Mouse (Mus musculus): ENCODE data around the gene Rhox10. TPM values are rescaled to one million over a fixed set of nuclear protein-coding genes. Genes with fewer than 3 reads are reported as not detected.

Rhox10 gene
- polyA plus RNA-seq (2012; rRNA removed; ENCODE audit: low replicate concordance): not detected in 2 replicates

DNA sequence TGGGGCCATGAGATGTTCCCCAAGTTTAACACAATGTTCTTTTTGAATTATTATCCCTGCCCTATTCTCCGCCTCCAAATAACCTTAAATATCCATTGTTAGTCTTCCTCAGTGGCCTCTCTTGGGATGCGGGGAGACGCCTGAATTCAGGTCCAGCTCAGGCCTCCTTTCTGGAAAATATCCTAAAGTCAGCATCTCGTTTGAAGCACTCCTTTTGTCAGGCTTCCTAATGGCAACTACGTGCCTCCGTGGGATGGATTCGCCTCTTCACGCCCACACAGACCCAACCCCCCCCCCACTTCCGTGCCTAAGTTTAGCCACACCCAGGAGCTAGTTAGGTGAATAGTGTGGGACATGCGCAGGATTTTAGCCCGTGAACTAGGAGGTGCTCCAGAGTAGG, at the start of gene Rhox10:
Gene Rhox10, plus strand, starts transcription at position 301 of the 400 bp plus-strand sequence.

DNA sequence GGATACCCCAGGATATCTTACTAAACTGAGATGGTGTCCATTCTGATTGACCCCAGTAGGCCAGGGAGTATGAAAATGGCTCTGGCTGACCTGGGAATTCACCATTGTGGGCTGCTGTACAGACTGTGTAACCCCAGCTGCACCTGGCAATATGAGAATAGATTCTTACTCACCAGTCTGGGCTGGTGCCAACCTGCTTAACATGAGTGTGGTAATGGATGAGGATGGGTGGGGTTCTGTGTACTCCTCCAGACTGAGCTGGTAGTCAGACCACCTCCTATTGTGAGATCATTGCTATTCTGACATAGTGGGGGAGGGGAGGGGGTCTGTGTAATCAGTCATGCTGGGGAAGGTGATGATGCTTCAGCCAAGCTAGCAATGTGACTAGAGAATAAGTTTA, 47.7 kb upstream of the Rhox10 start, which contains the start of gene Btg1-ps1:
Gene Btg1-ps1, minus strand, starts transcription at position 219 of the 400 bp plus-strand sequence.

DNA sequence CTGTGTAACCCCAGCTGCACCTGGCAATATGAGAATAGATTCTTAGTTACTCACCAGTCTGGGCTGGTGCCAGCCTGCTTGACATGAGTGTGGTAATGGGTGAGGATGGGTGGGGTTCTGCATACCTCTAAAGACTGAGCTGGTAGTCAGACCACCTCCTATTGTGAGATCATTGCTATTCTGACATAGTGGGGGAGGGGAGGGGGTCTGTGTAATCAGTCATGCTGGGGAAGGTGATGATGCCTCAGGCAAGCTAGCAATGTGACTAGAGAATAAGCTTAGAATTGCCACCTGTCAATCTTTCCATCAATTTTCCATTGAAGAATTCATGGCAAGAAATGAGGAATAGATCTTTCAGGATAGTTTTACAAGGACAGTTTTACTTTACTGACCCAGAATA, 23.3 kb upstream of the Rhox10 start, which contains the start of gene Btg1-ps2:
Gene Btg1-ps2, minus strand, starts transcription at position 101 of the 400 bp plus-strand sequence.

DNA sequence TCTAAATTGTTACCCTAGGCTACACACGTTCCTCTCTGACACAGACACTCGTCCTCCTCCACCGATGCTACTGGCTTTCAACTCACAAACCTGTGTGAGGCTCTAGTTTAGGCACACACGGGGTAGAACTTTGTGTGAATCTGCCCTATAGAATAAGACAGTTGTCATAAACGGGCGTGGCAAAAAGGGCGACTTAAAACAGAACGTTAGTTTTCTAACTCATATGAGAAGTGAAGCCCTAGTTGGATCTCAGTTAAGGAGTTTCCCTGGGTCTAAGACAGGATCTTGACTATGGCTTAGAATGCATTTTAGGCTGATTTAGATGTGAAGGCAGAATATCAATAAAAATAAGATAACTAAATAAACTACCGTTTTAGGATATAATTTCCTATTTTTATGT, 18.8 kb downstream of the Rhox10 start, which contains the start of gene Rhox11:
Gene Rhox11, minus strand, starts transcription at position 101 of the 400 bp plus-strand sequence.

DNA sequence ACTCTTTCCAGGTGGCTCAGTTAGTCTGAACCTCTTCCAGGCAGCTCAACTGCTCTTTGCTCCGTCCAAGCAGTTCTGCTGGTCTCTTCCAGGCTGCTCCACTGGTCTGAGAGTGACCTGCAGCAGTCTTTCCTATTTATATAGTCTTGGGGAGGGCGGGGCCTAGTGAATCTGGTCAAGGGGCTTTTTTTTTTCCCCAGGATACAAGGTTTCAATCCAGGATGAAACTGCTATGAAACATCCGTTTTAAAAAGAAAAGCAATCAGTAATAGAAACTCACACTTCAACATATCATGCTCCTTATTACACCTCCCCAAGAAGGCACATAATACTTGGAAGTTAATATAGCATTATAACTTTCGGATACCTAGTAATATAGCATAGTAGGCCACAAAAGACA, 44.5 kb downstream of the Rhox10 start, which contains the start of gene Rhox12:
Gene Rhox12, minus strand, starts transcription at position 101 of the 400 bp plus-strand sequence.

DNA sequence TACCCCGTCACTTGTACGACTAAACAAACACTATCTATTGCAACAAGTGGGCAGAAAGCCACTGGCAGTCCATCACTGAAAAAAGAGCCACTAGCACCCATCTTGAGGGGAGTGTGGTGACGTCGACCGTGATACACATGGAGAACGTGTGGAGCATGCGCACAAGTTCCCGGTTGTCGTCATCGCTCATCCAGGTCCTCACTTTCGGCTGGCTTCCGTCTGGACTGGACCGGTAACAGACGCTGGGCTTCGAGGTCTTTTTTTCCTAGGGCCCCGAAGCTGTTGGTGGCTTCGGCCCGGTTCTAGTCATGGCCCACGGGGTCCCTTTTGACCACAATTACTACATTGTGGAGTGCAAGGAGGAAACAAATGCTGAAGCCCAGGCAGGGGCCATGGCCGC, 54.7 kb downstream of the Rhox10 start, which contains the start of gene Rhox13:
Gene Rhox13, plus strand, starts transcription at position 238 of the 400 bp plus-strand sequence.

Other genes starting within 250 kb of the Rhox10 start
- not detected in 2 replicates for gene Rhox6, start 239.6 kb upstream of the Rhox10 start, polyA plus RNA-seq (2012; rRNA removed; ENCODE audit: low replicate concordance)
- not detected in 2 replicates for gene Rhox7a, start 234.8 kb upstream of the Rhox10 start, polyA plus RNA-seq (2012; rRNA removed; ENCODE audit: low replicate concordance)
- gene Rhox8, start 187.5 kb upstream of the Rhox10 start, polyA plus RNA-seq (2012; rRNA removed; ENCODE audit: low replicate concordance): not detected in 2 replicates
- not detected in 2 replicates for gene Rhox7b, start 169.2 kb upstream of the Rhox10 start, polyA plus RNA-seq (2012; rRNA removed; ENCODE audit: low replicate concordance)
- gene Rhox9, start 164.7 kb upstream of the Rhox10 start, polyA plus RNA-seq (2012; rRNA removed; ENCODE audit: low replicate concordance): not detected in 2 replicates
- gene Btg1-ps1, start 47.7 kb upstream of the Rhox10 start, polyA plus RNA-seq (2012; rRNA removed; ENCODE audit: low replicate concordance): not detected in 2 replicates
- gene Btg1-ps2, start 23.4 kb upstream of the Rhox10 start, polyA plus RNA-seq (2012; rRNA removed; ENCODE audit: low replicate concordance): not detected in 2 replicates
- not detected in 2 replicates for gene Rhox11, start 18.7 kb downstream of the Rhox10 start, polyA plus RNA-seq (2012; rRNA removed; ENCODE audit: low replicate concordance)
- gene Rhox12, start 44.4 kb downstream of the Rhox10 start, polyA plus RNA-seq (2012; rRNA removed; ENCODE audit: low replicate concordance): not detected in 2 replicates
- gene Rhox13, start 54.7 kb downstream of the Rhox10 start, polyA plus RNA-seq (2012; rRNA removed; ENCODE audit: low replicate concordance): not detected in 2 replicates
- 0.41 and 0.42 TPM in 2 replicates for gene Zbtb33, start 123.3 kb downstream of the Rhox10 start, polyA plus RNA-seq (2012; rRNA removed; ENCODE audit: low replicate concordance)
- 0.11 and 0.12 TPM in 2 replicates for gene Tmem255a, start 186.0 kb downstream of the Rhox10 start, polyA plus RNA-seq (2012; rRNA removed; ENCODE audit: low replicate concordance)
- not detected in 2 replicates for gene Atp1b4, start 249.7 kb downstream of the Rhox10 start, polyA plus RNA-seq (2012; rRNA removed; ENCODE audit: low replicate concordance)